Mouse (Mus musculus): ENCODE results near the gene Prox1.

GRCm38 (mm10) chr1:190198247-190198646 lies 27.7 kb upstream of the Prox1 start:
- TF ChIP-seq CTCF (IDR thresholded peaks at IDR 0.05; ENCODE audit: insufficient read depth, low read depth, low read length) (no peak), POLR2A (IDR thresholded peaks at IDR 0.05; ENCODE audit: insufficient read depth, low read depth, low read length) (no peak)

Data from olfactory bulb, adult 2 months (tissue).